Mouse (Mus musculus) liver, adult 10 weeks (tissue): ENCODE measurements around the gene Ndrg2. TPM values are rescaled to one million over a fixed set of nuclear protein-coding genes. Genes with fewer than 3 reads are reported as not detected.

Source experiments
- polyA plus RNA-seq: library from polyadenylated mRNA; stranded (reverse); fragments of 350-450 nt; fragmentation: Illumina TruSeq; extraction: RNeasy Lipid Tissue Mini Kit (QIAGEN cat#74804); gene quantifications from one replicate; pipeline ENCODE4 v1.2.3, GENCODE M21; 2014; ENCODE audit warnings: low read depth, low replicate concordance

The Ndrg2 gene
- 2,741 TPM for polyA plus RNA-seq

DNA sequence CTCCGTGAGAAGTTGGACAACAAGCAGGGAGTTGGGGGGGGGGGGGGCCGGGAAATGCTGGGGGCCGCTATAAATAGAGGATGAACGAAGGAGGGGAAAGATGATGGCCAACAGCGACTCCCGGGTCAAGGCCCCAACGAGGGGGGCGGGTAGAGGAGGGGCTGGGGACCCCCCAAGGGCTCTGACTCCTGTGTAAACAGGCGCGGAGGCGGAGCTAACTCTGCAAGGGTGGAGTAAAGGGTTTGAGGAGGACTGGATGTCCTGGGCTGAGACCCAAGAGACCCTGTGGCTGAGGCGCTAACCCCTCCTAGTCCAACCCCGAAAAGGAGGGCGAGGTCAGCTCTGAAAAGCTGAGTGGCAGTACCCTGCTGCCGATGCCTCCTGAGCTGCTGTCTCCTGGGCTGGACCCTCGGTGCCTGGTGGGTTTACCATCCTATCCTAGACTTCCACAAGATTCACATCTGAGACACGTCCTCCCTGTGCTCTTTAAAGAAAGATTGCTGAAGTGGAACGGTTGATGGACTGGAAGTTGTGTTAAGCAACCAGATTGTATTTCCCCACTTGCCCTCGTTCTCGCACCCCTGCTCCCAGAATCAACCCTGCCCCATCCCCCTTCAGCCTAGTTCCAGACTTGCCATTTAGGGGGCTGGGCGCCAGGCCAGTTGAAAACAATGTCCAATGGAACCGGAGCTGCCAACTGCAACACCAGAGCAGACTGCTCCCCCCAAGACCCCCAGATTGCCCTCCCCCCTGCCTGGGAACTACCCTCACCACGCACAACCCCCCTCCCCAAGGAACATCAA, at the start of gene Ndrg2:
Gene Ndrg2, minus strand, starts transcription at position 199 of the 803 bp plus-strand sequence.

DNA sequence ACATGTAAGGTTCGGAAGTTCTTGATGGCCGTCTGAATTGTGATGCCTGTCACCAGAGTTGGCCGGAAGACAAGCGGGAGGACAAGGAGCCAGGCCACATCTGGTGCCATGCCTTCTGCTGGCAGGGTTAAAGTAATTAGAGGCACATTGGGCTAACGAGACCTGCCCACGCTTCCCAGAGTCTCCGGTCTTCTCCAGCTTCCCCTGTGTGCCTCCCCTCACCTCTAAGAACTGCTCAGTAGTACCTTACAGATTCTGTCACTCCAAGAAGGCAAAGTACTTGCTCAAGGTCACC, 8.6 kb upstream of the Ndrg2 start, which contains the start of gene Rnase13:
Gene Rnase13, minus strand, starts transcription at position 203 of the 295 bp plus-strand sequence.

DNA sequence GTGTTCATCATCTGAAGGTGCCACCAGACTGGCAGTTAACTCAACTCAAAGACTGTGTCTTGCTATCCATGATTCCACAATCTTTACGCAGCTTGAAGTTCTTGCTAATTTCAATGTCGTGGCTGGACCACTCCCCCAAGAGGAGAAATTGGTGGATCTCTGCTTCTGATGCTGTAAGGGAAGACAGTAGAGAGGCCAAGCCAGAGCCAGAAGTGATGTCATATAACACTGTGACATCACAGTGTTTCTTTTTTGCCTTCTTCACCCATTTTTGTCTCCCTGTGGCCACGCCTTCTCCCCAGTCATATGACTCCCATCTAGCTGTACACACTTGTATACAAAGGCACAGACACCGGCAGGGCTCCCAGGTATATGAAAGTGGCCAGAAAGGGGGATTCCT, 4.2 kb upstream of the Ndrg2 start, which contains the start of gene Tppp2:
Gene Tppp2, plus strand, starts transcription at position 301 of the 400 bp plus-strand sequence.

DNA sequence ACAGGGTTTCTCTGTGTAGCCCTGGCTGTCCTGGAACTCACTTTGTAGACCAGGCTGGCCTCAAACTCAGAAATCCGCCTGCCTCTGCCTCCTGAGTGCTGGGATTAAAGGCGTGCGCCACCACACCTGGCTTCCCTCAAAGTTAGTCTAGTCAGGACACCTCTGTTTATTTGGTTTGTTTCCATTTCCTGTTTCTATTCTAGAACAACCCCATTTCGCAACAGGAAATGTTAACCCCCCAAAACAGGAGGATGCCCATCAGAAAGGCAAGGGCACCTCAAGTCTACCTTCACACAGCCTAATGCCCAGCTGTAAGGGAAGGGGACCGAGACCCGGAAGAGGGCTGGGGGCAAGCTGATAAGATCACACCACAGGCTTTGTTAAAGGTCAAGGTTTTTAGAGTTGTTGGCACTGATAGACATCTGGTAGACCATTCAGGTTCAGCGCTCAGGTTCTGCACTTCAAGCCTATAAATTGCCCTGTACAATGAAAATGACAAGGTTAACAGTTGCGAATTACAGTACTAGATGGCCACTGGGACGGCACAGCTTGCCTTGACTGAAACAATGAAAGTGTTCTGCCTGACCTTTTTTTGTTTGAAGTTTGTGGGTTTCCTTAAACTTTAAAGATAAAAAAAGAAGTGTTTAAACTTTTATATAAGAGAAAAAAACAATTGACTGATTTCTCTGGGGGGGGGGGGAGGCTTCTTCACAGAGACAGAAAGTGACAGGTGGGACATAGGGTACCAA, 21.6 kb downstream of the Ndrg2 start, which contains the start of gene Slc39a2:
Gene Slc39a2, plus strand, starts transcription at position 699 of the 749 bp plus-strand sequence.

DNA sequence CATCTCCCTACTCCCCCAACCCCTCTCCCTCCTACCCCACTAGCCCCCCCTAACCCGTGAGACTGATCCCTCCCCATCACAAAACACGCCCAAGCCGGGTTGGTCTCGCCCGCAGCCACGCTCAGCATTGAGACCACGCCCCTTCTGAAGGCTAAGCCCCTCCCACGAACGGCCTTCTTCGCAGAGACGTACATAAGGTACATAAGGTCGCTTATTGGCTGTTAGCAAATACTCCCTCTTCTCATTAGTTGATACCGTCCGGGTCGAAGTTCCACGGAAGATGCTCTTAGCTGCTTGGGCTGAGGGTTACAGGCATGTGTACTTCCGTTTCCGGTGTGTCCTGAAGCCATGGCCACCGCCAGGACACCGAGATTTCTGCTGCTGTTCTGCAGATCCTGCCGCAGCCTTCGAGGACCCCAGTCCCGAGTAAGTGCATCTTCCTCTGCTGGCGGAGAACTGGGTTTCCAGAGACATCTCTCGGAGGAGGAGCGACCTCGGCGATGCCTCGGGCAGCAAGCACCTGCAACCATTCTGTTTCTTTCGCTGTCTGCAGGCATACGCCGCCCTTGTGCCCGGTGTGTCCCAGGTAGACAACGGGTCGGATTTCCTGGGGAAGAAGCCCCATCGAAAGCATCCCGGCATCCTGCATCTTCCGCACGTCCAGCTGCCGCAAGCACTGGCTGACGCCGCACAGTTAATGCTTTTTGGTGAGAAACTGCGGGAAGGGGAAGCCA, 29.2 kb downstream of the Ndrg2 start, which contains the start of gene Mettl17:
Gene Mettl17, plus strand, starts transcription at position 245 of the 734 bp plus-strand sequence.

Other genes with a start within 250 kb of the Ndrg2 start
- not detected for gene Gm17079, start 218.7 kb downstream of the Ndrg2 start, polyA plus RNA-seq
- not detected for gene Gm5800, start 197.0 kb downstream of the Ndrg2 start, polyA plus RNA-seq
- not detected for gene Ang4, start 140.6 kb downstream of the Ndrg2 start, polyA plus RNA-seq
- not detected for gene AY358078, start 114.1 kb downstream of the Ndrg2 start, polyA plus RNA-seq
- gene Ear6, start 60.5 kb downstream of the Ndrg2 start, polyA plus RNA-seq = not detected
- 4.6 TPM for gene Mettl17, start 29.3 kb downstream of the Ndrg2 start, polyA plus RNA-seq
- gene Slc39a2, start 21.3 kb downstream of the Ndrg2 start, polyA plus RNA-seq = 0.77 TPM
- not detected for gene Tppp2, start 4.3 kb upstream of the Ndrg2 start, polyA plus RNA-seq
- not detected for gene Rnase13, start 8.6 kb upstream of the Ndrg2 start, polyA plus RNA-seq
- 2.0 TPM for gene Arhgef40, start 70.6 kb upstream of the Ndrg2 start, polyA plus RNA-seq
- gene Tmem253, start 101.5 kb upstream of the Ndrg2 start, polyA plus RNA-seq = not detected
- 1.1 TPM for gene Zfp219, start 106.6 kb upstream of the Ndrg2 start, polyA plus RNA-seq
- gene Olfr221, start 128.3 kb upstream of the Ndrg2 start, polyA plus RNA-seq = not detected
- gene Hnrnpc, start 189.9 kb upstream of the Ndrg2 start, polyA plus RNA-seq = 162 TPM
- 0.48 TPM for gene Rpgrip1, start 196.5 kb upstream of the Ndrg2 start, polyA plus RNA-seq